Mouse (Mus musculus) liver, embryonic 18 days (tissue): Measurements from ENCODE around the gene Ssr4. TPM values are rescaled to one million over a fixed set of nuclear protein-coding genes. Genes with fewer than 3 reads are reported as not detected.

Experiments used
- polyA plus RNA-seq: library from polyadenylated mRNA; depleted of rRNA; stranded (reverse); fragments of >200 nt; gene quantifications from 2 replicates; pipeline ENCODE4 v1.2.3, GENCODE M21; 2012; rRNA removed

The Ssr4 gene
- 240 and 242 TPM in 2 replicates for polyA plus RNA-seq

DNA sequence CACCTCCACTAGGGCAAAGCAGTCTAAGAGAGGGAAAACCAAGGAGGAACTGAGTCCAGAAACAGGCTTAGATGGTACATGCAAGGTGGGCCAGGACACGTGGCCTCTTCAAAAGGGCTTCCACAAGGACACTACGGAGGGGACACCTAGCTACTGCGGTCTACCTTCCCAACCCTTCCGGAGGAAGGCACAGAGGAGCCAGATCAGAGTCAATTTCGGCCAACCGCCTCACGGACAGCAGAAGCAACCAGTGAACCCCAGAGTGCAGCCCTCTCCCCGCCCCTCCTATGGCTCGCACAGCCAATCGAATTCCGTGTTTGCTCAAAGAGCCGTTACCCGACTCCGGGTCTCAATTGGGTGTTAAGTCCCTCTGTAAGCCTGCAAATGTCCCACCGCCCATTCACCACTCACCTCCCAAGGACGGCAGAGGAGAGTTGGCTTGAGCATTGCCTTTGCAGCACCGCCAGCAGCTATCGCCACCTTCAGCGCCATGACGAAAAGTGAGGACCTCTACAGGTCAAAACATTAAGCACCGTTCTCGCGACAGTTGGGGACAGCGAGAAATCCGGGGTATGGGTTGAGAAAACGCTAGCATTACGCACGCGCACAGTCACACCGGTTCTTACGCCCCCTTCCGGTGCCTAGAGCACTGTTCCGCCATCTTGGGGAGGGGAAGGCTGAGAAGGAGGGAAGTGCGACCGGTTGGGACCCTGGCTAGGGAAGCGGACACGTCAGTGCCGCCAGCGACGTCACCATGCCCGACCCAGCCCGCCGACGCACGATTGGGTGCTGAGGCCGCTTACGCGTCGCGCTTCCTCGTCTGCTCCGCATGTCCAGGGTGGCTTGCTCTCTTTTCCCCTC is at the start of gene Ssr4, which contains the start of gene Idh3g:
Gene Ssr4, plus strand, starts transcription at position 665 of the 861 bp plus-strand sequence.
Gene Idh3g, minus strand, starts transcription at position 534 of the 861 bp plus-strand sequence.

DNA sequence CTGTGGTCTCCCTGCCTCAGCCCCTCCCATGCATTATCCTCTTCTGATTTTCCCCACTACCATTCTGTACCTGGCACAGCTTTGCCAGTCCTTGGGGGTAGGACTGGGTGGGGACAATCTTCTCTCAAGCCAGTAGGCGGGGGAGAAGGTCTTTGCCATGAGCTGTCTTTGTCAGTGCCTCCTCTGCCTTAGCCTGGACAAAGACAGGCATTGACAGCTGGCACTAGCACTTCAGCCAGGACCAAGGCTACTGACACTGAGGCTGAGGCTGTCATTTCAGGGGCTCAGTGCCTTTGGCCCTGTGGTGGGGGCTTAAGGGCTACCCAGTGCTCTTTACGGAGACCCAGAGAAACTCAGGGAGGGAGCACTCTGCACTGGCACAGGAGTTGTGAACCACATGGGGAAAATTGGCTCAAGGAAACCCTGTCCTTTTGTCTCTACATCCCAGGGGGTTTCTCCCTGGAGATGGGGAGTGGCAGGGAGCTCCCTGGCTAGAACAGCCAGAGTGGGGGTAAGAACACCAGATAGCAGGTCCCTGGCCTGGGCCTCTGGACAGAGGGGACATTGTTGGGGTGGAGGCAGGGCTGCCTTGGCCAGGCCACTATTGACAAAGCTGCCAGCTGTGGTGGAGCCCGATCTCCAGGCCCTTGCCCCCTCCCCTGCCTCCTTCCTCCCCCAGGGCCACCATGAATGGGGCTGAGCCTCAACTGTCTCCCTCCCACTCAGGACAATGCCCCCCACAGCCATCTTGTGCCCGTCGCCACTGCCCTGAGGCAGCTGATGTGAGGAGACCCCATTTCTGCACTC is 30.3 kb upstream of the Ssr4 start, which contains the start of gene Plxnb3:
Gene Plxnb3, plus strand, starts transcription at position 757 of the 807 bp plus-strand sequence.

DNA sequence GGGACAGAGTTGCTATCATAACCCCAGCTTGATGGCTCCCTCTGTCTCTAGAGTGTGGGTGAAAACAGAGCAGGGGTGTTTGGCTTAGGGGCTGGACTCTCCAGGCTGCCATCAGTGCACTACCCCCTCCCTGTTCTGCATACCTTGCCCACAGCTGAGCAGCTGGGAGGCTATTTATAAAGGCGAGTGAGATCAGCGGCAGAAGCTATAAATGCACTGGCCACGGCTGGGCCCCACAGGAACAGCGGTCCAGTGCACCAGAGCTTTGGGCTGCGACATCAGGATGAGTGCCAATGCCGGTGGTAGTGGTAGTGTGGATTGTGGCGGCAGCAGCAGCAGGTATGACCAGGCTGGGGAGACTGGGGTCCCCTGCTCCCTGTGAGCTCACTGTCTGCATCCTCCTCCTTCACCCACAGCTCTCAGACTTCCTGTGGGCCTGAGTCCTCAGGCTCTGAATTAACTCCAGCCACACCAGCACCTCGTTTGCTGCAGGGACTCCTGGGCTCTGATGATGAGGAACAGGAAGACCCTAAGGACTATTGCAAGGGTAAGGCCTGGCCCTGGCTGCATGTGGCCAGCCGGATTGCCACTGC is 12.6 kb upstream of the Ssr4 start, which contains the start of gene Srpk3:
Gene Srpk3, plus strand, starts transcription at position 238 of the 593 bp plus-strand sequence.

DNA sequence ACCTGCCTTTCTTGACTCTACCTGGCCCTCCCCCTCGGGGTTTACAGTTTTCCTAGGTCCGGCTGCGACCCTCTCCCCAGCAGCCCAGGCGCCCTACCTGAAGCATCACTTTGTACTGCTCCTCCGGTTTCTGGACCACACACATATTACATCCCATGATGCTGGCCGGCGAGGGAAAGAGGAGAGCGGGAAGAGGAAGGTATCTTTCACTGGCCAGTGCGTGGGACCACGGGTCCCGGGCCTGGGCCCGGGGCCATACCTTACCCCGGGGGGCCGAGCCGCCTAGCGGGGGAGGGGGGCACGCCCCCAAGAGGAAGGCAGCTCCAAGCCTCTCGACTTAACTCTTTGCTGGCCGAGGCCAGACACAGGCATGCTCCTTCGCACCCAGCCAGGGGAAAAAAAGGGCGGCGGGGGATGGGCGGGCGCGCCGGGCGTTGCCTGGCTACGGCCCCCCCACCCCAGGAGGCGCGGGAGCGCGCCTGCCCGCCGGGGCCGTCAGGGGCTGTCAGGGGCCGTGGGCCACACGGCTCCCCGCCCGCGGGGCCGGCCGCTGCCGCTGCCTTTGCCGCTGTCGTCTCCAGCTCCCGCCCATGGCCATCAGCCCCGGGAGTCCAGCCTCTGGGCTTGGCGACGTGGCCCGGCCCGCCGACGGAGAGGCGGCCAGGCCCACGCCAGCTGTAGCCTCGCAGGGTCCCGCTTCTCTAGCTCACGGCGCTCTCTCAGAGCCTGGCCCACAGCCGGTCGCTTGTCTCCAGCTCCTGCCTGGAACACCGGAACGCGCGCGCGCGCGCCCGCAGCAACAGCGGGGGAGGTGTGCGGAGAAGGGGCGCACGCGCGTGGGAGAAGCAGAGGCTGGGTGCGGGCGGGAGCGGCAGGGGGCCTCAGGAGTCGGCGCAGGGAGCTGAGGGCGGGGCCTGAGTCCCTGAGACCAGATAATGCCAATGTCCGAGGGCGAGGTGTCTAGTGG is 37.6 kb downstream of the Ssr4 start, which contains the start of gene Pdzd4:
Gene Pdzd4, minus strand, starts transcription at position 785 of the 967 bp plus-strand sequence.

Other genes with a start within 250 kb of the Ssr4 start
- 3.5 and 6.0 TPM in 2 replicates for gene Dusp9, start 147.6 kb upstream of the Ssr4 start, polyA plus RNA-seq
- gene Pnck, start 126.9 kb upstream of the Ssr4 start, polyA plus RNA-seq, result 0.82 and 1.1 TPM in 2 replicates
- 3.0 TPM in 2 replicates for gene Slc6a8, start 113.9 kb upstream of the Ssr4 start, polyA plus RNA-seq
- gene Bcap31, start 70.9 kb upstream of the Ssr4 start, polyA plus RNA-seq, result 46.7 and 49.0 TPM in 2 replicates
- 6.0 and 6.6 TPM in 2 replicates for gene Abcd1, start 70.4 kb upstream of the Ssr4 start, polyA plus RNA-seq
- gene Plxnb3, start 29.9 kb upstream of the Ssr4 start, polyA plus RNA-seq, result 0.48 and 0.50 TPM in 2 replicates
- gene Srpk3, start 12.6 kb upstream of the Ssr4 start, polyA plus RNA-seq, result 0.46 and 0.81 TPM in 2 replicates
- 144 and 146 TPM in 2 replicates for gene Idh3g, start 131 bp upstream of the Ssr4 start, polyA plus RNA-seq
- gene Pdzd4, start 37.9 kb downstream of the Ssr4 start, polyA plus RNA-seq, result 0.26 and 0.31 TPM in 2 replicates
- gene Avpr2, start 105.1 kb downstream of the Ssr4 start, polyA plus RNA-seq, result 0.01 TPM in 1 of 2 replicates, not detected in the other
- gene L1cam, start 109.1 kb downstream of the Ssr4 start, polyA plus RNA-seq, result 0.20 and 0.44 TPM in 2 replicates
- gene Arhgap4, start 134.8 kb downstream of the Ssr4 start, polyA plus RNA-seq, result 12.6 and 16.0 TPM in 2 replicates
- gene Naa10, start 134.9 kb downstream of the Ssr4 start, polyA plus RNA-seq, result 51.4 and 55.9 TPM in 2 replicates
- 16.4 and 17.5 TPM in 2 replicates for gene Renbp, start 143.8 kb downstream of the Ssr4 start, polyA plus RNA-seq
- 12.8 and 17.0 TPM in 2 replicates for gene Hcfc1, start 179.3 kb downstream of the Ssr4 start, polyA plus RNA-seq
- 21.7 and 22.4 TPM in 2 replicates for gene Irak1, start 236.9 kb downstream of the Ssr4 start, polyA plus RNA-seq